Mouse (Mus musculus): ENCODE measurements around the gene Amot.

The Amot gene

GRCm38 (mm10) chrX:145504717-145505415, at the start of gene Amot:
Gene Amot, minus strand, starts transcription at chrX:145505181.
- DNase-seq (ENCODE audit: low spot score in 2 of 2): peak; percentile 67 to 69

DNA sequence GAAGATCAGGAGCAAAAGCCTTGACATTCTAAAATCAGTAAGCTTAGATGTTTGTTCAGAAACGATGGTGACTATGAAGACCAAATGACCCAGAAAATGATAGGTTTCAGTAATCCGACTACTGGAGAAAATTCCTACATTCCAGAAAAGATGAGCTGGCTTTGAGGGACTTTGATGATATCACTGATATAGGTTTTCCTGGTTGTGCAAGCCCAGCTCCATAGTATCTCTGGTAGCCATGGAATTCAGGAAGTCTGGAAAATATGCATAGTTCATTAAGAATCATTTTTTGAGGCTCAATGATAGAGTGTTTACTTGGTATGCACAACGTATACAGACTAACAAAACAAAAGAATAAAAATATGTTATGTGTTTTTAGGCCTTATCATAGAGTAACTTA, 40.1 kb upstream of the Amot start:
- no peak for DNase-seq (ENCODE audit: low spot score in 2 of 2)

- DNase-seq (ENCODE audit: low spot score in 2 of 2): no peak
Measured at GRCm38 (mm10) chrX:145543602-145544490, 38.9 kb upstream of the Amot start.

DNA sequence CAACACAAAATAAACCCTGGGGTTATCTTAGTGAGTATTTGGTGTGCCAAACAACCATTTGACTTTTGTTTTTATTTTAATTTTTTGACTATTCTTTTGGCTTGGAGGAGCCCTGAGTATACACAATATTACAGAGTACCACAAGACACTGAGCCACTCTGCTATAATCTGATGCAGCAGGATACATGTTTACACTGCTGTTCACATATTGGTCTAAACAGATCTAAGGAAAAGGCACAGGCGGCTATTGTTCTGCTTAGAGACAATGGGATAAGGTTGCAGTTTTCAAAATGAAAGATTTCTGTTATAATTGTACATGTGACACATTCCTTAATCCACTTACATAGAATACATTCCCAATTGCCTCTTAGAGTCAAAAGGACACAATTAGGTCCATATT, 36.1 kb upstream of the Amot start:
- DNase-seq (ENCODE audit: low spot score in 2 of 2): no peak

GRCm38 (mm10) chrX:145540321-145540720, 35.3 kb upstream of the Amot start:
- DNase-seq (ENCODE audit: low spot score in 2 of 2): no peak

GRCm38 (mm10) chrX:145529602-145530001, 24.6 kb upstream of the Amot start:
- no peak for DNase-seq (ENCODE audit: low spot score in 2 of 2)

GRCm38 (mm10) chrX:145516322-145517066, 11.5 kb upstream of the Amot start:
- no peak for DNase-seq (ENCODE audit: low spot score in 2 of 2)

DNA sequence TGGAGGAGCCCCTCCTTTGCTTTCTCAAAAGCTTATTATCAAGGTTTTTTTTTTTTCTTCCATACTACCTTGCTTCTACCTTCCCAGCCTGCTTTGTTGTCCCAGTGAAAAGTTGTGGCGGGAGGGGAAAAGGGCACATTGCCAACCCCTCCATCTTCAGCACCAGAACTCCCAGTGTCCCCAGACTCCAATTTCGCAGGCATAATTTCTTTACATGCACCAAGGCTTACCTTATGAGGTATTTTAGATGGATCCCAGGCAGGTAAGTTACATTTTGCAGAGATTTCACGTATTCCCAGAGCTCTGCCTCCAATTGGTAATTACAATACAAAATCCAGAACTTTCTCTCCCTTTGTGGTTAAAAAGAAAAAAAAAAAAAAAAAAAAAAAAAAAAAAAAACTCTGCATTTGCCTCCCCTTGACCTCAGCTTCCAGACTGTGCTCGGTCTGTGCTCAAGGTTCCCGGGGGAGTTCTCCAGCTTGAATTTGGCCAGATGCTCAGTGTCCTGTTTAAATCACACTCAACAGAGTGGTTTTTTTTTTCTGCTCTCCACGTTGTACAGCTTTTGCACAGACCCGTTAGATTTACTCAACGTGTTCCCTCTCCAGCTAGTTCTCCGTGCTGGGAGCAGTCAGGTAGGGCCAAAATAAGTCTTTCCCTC, 10.6 kb upstream of the Amot start:
- DNase-seq (ENCODE audit: low spot score in 2 of 2): no peak

DNA sequence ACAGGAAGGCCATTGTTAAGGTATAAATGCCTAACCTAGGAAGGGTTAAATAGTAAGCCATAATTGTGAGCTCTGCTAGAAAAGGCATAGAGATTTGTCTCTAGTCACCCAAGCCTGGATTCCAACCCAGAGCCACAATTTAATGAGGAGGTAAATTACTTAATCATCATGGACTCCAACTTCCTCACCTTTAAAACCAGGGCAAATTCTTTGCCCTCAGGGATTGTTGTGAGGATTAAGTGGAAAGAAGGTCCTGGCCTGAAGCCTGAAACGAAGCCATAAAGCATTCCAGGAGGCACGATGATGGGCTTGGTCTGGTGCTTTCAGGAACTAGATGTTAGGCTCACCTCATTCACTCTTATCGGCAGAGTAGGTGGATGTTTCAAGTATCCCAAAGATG, 5.7 kb upstream of the Amot start:
- no peak for DNase-seq (ENCODE audit: low spot score in 2 of 2)

DNA sequence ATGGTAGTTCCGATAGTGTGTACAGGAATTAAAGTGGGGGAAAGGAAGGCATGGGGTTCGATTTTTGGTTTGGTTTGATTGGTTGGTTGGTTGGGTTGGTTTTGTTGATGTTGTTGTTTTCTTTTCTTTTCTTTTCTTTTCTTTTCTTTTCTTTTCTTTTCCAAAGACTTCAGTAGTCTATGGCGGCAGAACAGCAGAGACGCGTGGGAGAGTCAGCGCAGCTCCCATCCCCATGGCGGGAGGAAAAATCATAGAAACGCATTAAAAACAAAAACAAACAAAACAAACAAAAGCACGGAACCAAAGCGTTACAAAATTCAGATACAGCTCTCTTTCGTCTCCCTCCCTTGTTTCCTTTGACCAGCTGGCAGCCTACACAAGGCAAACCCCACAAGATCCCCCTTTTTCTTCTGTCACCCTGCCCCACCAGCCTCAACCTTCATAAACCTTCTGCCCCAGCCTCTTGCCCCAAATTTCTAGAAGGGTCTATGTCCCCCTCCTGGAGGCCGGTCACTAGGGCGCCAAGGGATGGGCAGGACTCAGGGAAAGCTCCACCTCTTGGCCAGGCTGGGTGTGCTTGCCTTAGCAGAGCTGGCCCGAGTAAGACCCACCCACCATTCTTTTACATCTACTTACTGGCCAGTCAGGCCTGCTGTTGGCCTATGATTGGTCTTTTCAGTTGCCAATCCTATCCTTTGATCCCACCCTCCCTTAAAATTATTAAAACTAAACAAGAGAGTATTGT, 648 bp upstream of the Amot start:
- DNase-seq (ENCODE audit: low spot score in 2 of 2): peak; percentile 22 to 37

DNA sequence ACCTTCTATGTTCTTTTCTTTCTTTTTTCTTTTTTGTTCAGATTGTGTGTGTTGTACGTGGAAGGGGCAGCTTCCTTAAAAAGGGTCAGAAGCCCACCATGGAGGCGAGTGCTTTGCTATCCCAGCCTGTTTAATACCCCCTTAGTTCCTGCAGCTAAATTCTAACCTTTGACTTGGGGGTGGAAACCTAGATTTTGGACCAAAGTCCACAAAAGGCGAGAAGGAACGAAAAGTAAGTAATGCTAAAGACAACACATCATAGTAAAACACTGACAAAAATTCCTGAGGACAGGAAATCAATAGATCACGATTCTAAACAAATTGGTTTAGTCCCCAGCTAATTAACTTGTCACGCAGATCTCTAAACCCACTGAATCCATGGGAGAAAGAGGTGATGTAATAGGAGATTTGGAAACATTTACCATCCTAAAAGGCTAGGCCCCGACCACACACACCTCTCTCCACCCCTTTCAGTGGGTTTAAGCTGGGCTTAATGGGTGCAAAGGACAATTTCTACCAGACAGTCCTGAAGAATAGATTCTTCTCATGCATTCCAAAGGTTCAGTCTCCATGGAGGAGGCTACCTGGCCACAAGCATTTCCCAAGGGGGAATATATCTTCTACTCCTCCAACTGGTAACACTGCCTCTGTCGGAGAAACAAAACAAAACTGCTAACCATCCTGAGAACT, 3.2 kb downstream of the Amot start:
- DNase-seq (ENCODE audit: low spot score in 2 of 2): no peak

GRCm38 (mm10) chrX:145499101-145499500, 5.9 kb downstream of the Amot start:
- DNase-seq (ENCODE audit: low spot score in 2 of 2): no peak

GRCm38 (mm10) chrX:145498691-145499090, 6.3 kb downstream of the Amot start:
- no peak for DNase-seq (ENCODE audit: low spot score in 2 of 2)

- no peak for DNase-seq (ENCODE audit: low spot score in 2 of 2)
Measured at GRCm38 (mm10) chrX:145497486-145497885, 7.5 kb downstream of the Amot start.

DNA sequence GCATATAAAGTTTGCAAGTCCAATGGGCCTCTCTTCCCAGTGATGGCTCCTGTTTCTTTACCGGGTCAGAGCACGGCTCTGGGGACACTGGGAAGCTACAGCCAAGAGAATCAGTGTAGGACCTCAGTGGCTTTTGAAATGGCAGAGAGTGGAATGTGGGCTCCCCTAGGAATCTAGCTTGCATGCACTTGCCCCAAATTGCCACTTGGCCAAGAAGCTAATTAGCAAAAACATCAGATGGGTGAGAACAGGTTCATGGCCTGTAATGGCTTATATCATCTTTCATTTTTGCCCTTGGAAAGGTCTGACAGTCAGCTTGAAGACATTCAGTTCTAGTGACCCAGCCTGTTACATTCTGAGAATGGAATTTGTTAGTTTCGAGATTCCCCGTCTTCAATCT, 9.6 kb downstream of the Amot start:
- DNase-seq (ENCODE audit: low spot score in 2 of 2): no peak

DNA sequence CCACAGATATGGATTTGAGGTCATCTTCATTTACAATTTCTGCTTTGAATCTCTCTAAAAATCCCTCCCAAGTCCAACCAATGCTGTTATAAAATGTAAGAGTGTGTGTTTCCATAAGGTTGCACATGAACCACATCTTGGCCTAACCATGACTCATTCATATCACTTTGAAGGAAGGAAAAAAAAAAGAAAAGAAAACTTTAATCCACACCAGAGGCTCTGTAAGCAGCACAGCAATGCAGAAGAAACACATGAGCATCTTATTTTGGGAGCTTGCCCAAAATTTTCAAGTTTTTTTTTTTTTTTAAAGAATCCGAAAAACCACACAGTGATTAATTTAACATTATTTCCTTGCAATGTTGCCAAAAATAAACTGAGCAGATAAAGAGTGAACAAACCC, 14.2 kb downstream of the Amot start:
- DNase-seq (ENCODE audit: low spot score in 2 of 2): no peak

DNA sequence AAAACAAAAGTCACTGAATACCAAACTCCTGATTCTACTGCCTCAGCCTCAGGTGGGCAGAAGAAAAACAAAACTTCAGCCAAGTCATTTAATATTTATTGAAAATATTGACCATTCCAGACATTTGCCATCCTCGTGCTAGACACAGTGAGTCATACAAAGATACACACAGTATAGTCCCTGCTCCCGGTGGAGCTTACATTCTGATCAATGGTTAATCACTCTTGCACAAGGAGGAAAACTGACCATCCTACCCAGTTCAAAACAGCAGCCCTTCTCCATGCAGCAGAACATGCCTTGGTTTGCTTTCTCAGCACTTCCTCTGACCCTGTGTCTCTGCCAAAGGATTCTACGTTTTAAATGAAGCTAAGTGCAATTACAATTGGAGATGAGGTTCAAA, 14.6 kb downstream of the Amot start:
- no peak for DNase-seq (ENCODE audit: low spot score in 2 of 2)

DNA sequence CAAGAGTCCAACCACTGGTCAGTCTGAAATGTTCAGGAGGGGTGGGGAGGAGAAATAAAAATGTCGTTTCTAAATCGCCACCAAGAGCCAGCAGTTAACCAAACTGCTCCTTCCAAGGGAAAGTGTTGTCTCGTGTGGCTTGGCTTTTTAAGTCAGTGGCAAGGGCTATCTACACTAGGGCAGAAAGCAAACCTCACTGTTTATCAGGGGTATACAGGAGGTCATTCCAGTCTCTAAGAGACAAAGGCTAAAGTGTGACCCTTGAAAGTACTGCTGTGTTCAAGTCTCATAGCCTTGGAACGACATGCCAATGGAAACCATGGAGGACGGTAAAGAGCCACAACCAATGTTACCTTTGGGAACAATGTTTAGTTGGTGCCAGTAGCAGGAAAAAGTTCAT, 15.0 kb downstream of the Amot start:
- DNase-seq (ENCODE audit: low spot score in 2 of 2): no peak

GRCm38 (mm10) chrX:145485495-145485894, 19.5 kb downstream of the Amot start:
- DNase-seq (ENCODE audit: low spot score in 2 of 2): no peak

- DNase-seq (ENCODE audit: low spot score in 2 of 2): no peak
Measured at GRCm38 (mm10) chrX:145483486-145484055, 21.4 kb downstream of the Amot start.

Measured in right cerebral cortex, adult 2 months (tissue).